Mouse (Mus musculus): ENCODE results near the gene Rrp1b. TPM values are rescaled to one million over a fixed set of nuclear protein-coding genes. Genes with fewer than 3 reads are reported as not detected.

Gene Rrp1b
- total and polyA plus RNA-seq, 3 experiments = 60.9 to 149 (median 76.7) TPM

DNA sequence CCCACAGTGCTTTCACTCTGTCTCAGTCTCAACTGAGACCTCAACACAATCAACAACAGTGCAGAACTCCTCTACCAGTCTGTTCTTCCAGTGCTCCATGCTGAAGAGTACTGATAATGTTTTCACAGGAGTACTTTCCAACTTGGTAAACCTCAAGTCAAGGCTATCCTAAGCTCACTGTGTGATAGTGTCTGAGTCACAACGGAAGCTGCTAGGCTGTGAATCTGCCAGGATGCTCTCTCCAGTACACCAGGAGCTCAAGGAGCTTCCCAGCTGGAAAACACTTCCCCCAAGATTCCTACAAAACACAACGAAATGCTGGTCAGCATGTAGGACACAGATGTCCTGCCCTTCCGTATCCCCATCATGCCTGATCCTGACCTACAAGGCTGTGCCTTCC is 7.6 kb upstream of the Rrp1b start:
- no peaks in the 10 kb centered on the region for H3K27me3 ChIP-seq (replicated peaks)
- H3K27ac ChIP-seq (ENCODE audit: insufficient read depth, low read depth) = no peak overlapping the region
- no peaks in the 10 kb centered on the region for H3K36me3 ChIP-seq (replicated peaks in 1 of 2; ENCODE audit: control insufficient read depth in 1 of 2, insufficient read depth in 1 of 2, low read length in 1 of 2)
- no peak overlapping the region for H3K9ac ChIP-seq (ENCODE audit: insufficient read depth, low read depth)
- dilution Hi-C loops (cut with MboI; ENCODE audit: extremely low pct_ligation_motif_present, extremely low pct_unique_long_range_greater_than_20kb, low sequenced_read_pairs) (no loop called here), in situ Hi-C loops (cut with MboI; ENCODE audit: low pct_ligation_motif_present, low pct_unique_long_range_greater_than_20kb, low sequenced_read_pairs) (loop anchor here (5.0 to 10.0 kb wide), 2 partner anchors 336 to 494 kb away; no protein-coding TSS in a partner anchor)
- no peaks in the 10 kb centered on the region for H3K79me2 ChIP-seq (replicated peaks; ENCODE audit: control insufficient read depth, extremely low read depth, insufficient read depth, poor library complexity, severe bottlenecking)
- H3K4me2 ChIP-seq (ENCODE audit: insufficient read depth, low read depth, poor library complexity, severe bottlenecking) = no peak overlapping the region
- H3K9me3 ChIP-seq (replicated peaks; ENCODE audit: low read length) = no peaks in the 10 kb centered on the region
- no peak for DNase-seq (ENCODE audit: extremely low read depth)
- H3K4me3 ChIP-seq (replicated peaks in 1 of 3; ENCODE audit: low read depth in 2 of 3, low read length in 2 of 3, poor library complexity in 1 of 3) = no peak overlapping the region
- peaks cover 9 to 21% of the 10 kb centered on the region in 2 experiments for H3K4me1 ChIP-seq (ENCODE audit: control insufficient read depth in 1 of 2, insufficient read depth in 2 of 2)
- no peak for TF ChIP-seq JUND (conservative IDR thresholded peaks at IDR 0.05; ENCODE audit: low read depth, low read length)

DNA sequence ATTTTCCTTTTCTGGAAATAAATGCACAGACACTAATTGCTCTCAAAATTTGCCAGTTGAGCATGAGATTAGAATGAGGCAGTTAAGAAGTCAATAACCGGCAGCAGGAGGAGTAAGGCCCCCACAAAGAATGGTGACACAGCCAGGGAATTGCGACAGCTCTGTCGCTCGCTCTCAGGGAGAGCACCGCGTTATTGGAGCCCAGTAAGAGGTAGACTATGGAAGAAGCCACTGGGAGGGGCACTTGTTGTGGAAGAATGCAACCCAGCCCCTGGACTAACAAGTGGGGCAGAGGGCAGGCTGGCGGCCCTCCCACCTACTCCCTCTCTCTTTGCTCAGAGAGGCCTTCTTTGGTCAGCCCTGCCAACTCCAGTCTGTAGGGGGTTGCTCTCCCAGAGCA is 4.2 kb upstream of the Rrp1b start:
- Histone ChIP-seq H3K36me3 (replicated peaks in 1 of 2; ENCODE audit: control insufficient read depth in 1 of 2, insufficient read depth in 1 of 2, low read length in 1 of 2) (no peaks in the 10 kb centered on the region), H3K9me3 (replicated peaks; ENCODE audit: low read length) (no peaks in the 10 kb centered on the region), H3K27me3 (replicated peaks) (no peaks in the 10 kb centered on the region), H3K4me3 (replicated peaks in 1 of 3; ENCODE audit: low read depth in 2 of 3, low read length in 2 of 3, poor library complexity in 1 of 3) (no peak overlapping the region), H3K27ac (ENCODE audit: insufficient read depth, low read depth) (no peak overlapping the region), H3K9ac (ENCODE audit: insufficient read depth, low read depth) (no peak overlapping the region), H3K4me2 (ENCODE audit: insufficient read depth, low read depth, poor library complexity, severe bottlenecking) (no peak overlapping the region), H3K79me2 (replicated peaks; ENCODE audit: control insufficient read depth, extremely low read depth, insufficient read depth, poor library complexity, severe bottlenecking) (peaks cover 4% of the 10 kb centered on the region), H3K4me1 (ENCODE audit: control insufficient read depth in 1 of 2, insufficient read depth in 2 of 2) (peaks cover 0 to 6% of the 10 kb centered on the region in 2 experiments; a peak in 2 of 4 replicates)
- in situ Hi-C loops (cut with MboI; ENCODE audit: low pct_ligation_motif_present, low pct_unique_long_range_greater_than_20kb, low sequenced_read_pairs) (no loop called here), dilution Hi-C loops (cut with MboI; ENCODE audit: extremely low pct_ligation_motif_present, extremely low pct_unique_long_range_greater_than_20kb, low sequenced_read_pairs) (no loop called here)
- DNase-seq (ENCODE audit: extremely low read depth) = no peak
- TF ChIP-seq JUND (conservative IDR thresholded peaks at IDR 0.05; ENCODE audit: low read depth, low read length) = no peak
- no peak for TF ChIP-seq POLR2A (IDR thresholded peaks at IDR 0.05; ENCODE audit: low read depth, low read length)
- no peak for TF ChIP-seq PAX5 (IDR thresholded peaks at IDR 0.05; ENCODE audit: low read length)
- no peak for TF ChIP-seq USF1 (IDR thresholded peaks at IDR 0.05; ENCODE audit: low read depth, low read length)
- TF ChIP-seq TCF12 (IDR thresholded peaks at IDR 0.05; ENCODE audit: low read depth, low read length) = no peak
- TF ChIP-seq RCOR1 (conservative IDR thresholded peaks at IDR 0.05; ENCODE audit: low read depth, low read length) = no peak
- TF ChIP-seq MYC (IDR thresholded peaks at IDR 0.05; ENCODE audit: low read depth, low read length) = no peak
- no peak for TF ChIP-seq MAX (IDR thresholded peaks at IDR 0.05; ENCODE audit: low read length)
- TF ChIP-seq MAZ (IDR thresholded peaks at IDR 0.05; ENCODE audit: low read depth, low read length) = no peak
- no peak for TF ChIP-seq MAFK (IDR thresholded peaks at IDR 0.05; ENCODE audit: insufficient replicate concordance, low read length)
- TF ChIP-seq ZKSCAN1 (IDR thresholded peaks at IDR 0.05; ENCODE audit: borderline replicate concordance, low read depth, low read length) = no peak
- TF ChIP-seq USF2 (conservative IDR thresholded peaks at IDR 0.05; ENCODE audit: low read depth, low read length) = no peak
- no peak for TF ChIP-seq CTCF (conservative IDR thresholded peaks at IDR 0.05 in 1 of 2, IDR thresholded peaks at IDR 0.05 in 1 of 2; ENCODE audit: low read depth in 2 of 2, low read length in 2 of 2)
- TF ChIP-seq HCFC1 (IDR thresholded peaks at IDR 0.05; ENCODE audit: low read depth, low read length) = no peak
- TF ChIP-seq EP300 (IDR thresholded peaks at IDR 0.05; ENCODE audit: low read length) = no peak
- TF ChIP-seq GABPA (IDR thresholded peaks at IDR 0.05; ENCODE audit: insufficient replicate concordance, low read depth, low read length) = no peak
- no peak for TF ChIP-seq UBTF (IDR thresholded peaks at IDR 0.05; ENCODE audit: low read depth, low read length)
